ENCODE assay signal across 8 mouse cellular contexts in the genomic region with DNA sequence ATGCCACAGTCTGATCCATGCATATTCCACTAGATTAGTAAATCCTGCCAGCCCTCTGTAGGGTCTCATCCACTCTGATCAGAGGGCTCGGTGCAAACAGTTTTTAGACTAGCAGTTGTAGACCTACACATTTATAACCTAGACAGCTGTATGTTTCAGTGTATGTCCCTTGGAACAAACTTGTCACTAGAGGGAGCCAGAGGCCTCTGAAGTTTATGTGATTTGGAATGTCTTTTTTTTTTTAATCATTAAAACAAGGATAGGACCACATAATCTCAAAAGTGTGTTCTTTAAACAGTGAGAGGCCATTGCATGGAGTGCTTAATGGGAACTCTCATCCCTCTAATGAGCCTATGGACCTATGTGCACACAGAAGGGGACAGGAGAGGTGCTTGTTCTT.
DNase-seq lines count a peak whose midpoint lies in the region; ATAC-seq and TF ChIP-seq lines count a peak whose summit lies in the region.

No protein-coding gene starts in this region.

- 72% methylated on average over 1 of the region's 1 CpGs for WGBS in thymus, adult 2 months
- 57% methylated on average over 1 of the region's 1 CpGs for WGBS in embryonic facial prominence, embryonic 14.5 days

- no peak overlapping the region for H3K4me2 ChIP-seq in embryonic facial prominence, embryonic 14.5 days (ENCODE audit: low read depth, low read length)

- H3K27me3 ChIP-seq in thymus, adult 2 months (ENCODE audit: control insufficient read depth, insufficient read depth, low read length) = no peaks in the 10 kb centered on the region
- H3K27me3 ChIP-seq in embryonic facial prominence, embryonic 14.5 days (replicated peaks; ENCODE audit: control insufficient read depth, insufficient read depth, low read length) = no peaks in the 10 kb centered on the region

- no peak overlapping the region for H3K9ac ChIP-seq in embryonic facial prominence, embryonic 14.5 days (ENCODE audit: low read depth, low read length)

- TF ChIP-seq POLR2A in thymus, adult 2 months (IDR thresholded peaks at IDR 0.05; ENCODE audit: control insufficient read depth, extremely low read depth, insufficient read depth, low read length, poor library complexity) = no peak

- ATAC-seq in embryonic facial prominence, embryonic 14.5 days (ENCODE audit: low read depth) = no peak

- H3K4me1 ChIP-seq in thymus, adult 2 months (replicated peaks; ENCODE audit: control insufficient read depth, insufficient read depth, low read length) = no peaks in the 10 kb centered on the region
- H3K4me1 ChIP-seq in embryonic facial prominence, embryonic 14.5 days (ENCODE audit: control insufficient read depth, insufficient read depth, low read length) = no peaks in the 10 kb centered on the region

- no peak for TF ChIP-seq CTCF in thymus, adult 2 months (IDR thresholded peaks at IDR 0.05; ENCODE audit: borderline replicate concordance, control insufficient read depth, extremely low read depth, insufficient read depth, low read length, poor library complexity)

- no peak overlapping the region for H3K4me3 ChIP-seq in thymus, adult 2 months (ENCODE audit: control insufficient read depth, insufficient read depth, low read length)
- no peak overlapping the region for H3K4me3 ChIP-seq in embryonic facial prominence, embryonic 14.5 days (ENCODE audit: low read depth, low read length)

- H3K27ac ChIP-seq in thymus, adult 2 months (ENCODE audit: control insufficient read depth, insufficient read depth, low read length) = no peak overlapping the region
- no peak overlapping the region for H3K27ac ChIP-seq in embryonic facial prominence, embryonic 14.5 days (replicated peaks; ENCODE audit: low read depth, low read length)

- H3K36me3 ChIP-seq in thymus, adult 2 months (ENCODE audit: control insufficient read depth, insufficient read depth, low read length) = no peaks in the 10 kb centered on the region
- peaks cover 16% of the 10 kb centered on the region for H3K36me3 ChIP-seq in embryonic facial prominence, embryonic 14.5 days (ENCODE audit: control insufficient read depth, insufficient read depth, low read length)

- DNase-seq in heart, postnatal 4 days = peak; percentile 39
- DNase-seq in heart, adult 11 months = no peak
- peak; percentile 9 for DNase-seq in thymus, adult 2 months
- DNase-seq in thymus, adult 18-20 months = no peak
- peak; percentile 56 for DNase-seq in embryonic facial prominence, embryonic 14.5 days (ENCODE audit: low spot score)
- DNase-seq in retina, embryonic 14.5 days (ENCODE audit: low spot score) = peak; percentile 59
- DNase-seq in cerebellum, adult 9-10 months = no peak
- DNase-seq in spleen, adult 12 weeks (ENCODE audit: low spot score) = no peak

- H3K9me3 ChIP-seq in embryonic facial prominence, embryonic 14.5 days (ENCODE audit: control insufficient read depth, low read length) = peaks cover 21% of the 10 kb centered on the region

Comparison
In these comparisons a context has a peak if more than half of its experiments do, and no peak if none do; other contexts are left out.
1. DNase-seq: peak in heart, postnatal 4 days (single experiment), thymus, adult 2 months (single experiment), embryonic facial prominence, embryonic 14.5 days (single experiment) and retina, embryonic 14.5 days (single experiment); none in heart, adult 11 months (single experiment), thymus, adult 18-20 months (0 of 2), cerebellum, adult 9-10 months (single experiment) and spleen, adult 12 weeks (single experiment).